Mouse (Mus musculus): ENCODE measurements around the gene Ccnd3.

DNA sequence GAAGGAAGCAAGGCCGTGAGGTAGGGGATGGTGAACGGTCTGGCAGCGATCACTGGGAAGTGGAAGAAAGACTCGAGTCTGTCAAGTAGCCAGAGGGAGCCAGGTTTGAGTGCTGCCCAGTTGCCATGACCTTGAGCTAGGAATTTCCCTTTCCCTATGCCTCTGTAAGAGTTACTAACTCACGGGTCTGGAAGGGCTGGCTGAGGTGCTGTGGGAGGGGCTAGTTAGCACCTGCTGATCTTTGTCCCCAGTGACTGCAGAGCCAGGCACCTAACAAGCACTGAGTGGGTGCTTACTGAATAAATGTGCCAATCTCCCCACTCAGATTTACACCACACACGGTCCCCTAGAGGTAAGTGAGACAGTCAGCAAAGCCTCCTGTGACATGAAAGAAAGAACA, 11.2 kb upstream of the Ccnd3 start:
- no peak for TF ChIP-seq CTCF (IDR thresholded peaks at IDR 0.05; ENCODE audit: low read depth, low read length)
- no peak for TF ChIP-seq POLR2A (IDR thresholded peaks at IDR 0.05; ENCODE audit: borderline replicate concordance, low read depth, low read length)
